Comparison of ENCODE assay signal across 8 mouse cellular contexts in genomic region chr19:10524784-10525105, GRCm38 (mm10). TPM values are rescaled to one million over a fixed set of nuclear protein-coding genes. Genes with fewer than 3 reads are reported as not detected.
DNase-seq lines count a peak whose midpoint lies in the region; ATAC-seq lines count a peak whose summit lies in the region.

No protein-coding gene starts in this region.

- H3K36me3 ChIP-seq in heart, embryonic 16.5 days (ENCODE audit: control insufficient read depth, insufficient read depth) = peaks cover 5% of the 10 kb centered on the region; the same call in 1 of the 2 replicates
- H3K36me3 ChIP-seq in hindbrain, embryonic 11.5 days (ENCODE audit: control insufficient read depth, insufficient read depth, low read length) = no peaks in the 10 kb centered on the region
- H3K36me3 ChIP-seq in midbrain, embryonic 12.5 days = peaks cover 14% of the 10 kb centered on the region

- peak overlapping the region; percentile 100 for H3K9ac ChIP-seq in heart, embryonic 16.5 days (ENCODE audit: low read length)
- H3K9ac ChIP-seq in hindbrain, embryonic 11.5 days (ENCODE audit: low read depth, low read length) = peak overlapping the region; percentile 99
- H3K9ac ChIP-seq in midbrain, embryonic 12.5 days (replicated peaks) = peak overlapping the region; percentile 94

- DNase-seq in heart, adult 11 months = no peak
- DNase-seq in MEL-GATA-1-ER (ENCODE audit: extremely low read depth, low read depth) = peak; percentile 8
- DNase-seq in hindbrain, embryonic 11.5 days (ENCODE audit: low spot score) = no peak
- DNase-seq in thymus, postnatal 36 days = no peak
- no peak for DNase-seq in right cerebral cortex, adult 18-20 months
- no peak for DNase-seq in kidney, postnatal 10 days

- no peak for ATAC-seq in heart, embryonic 16.5 days (replicated peaks; ENCODE audit: extremely low read depth, insufficient read depth, low FRiP score)
- ATAC-seq in hindbrain, embryonic 11.5 days (ENCODE audit: low FRiP score) = no peak
- ATAC-seq in midbrain, embryonic 12.5 days (ENCODE audit: low FRiP score, low read depth) = no peak

- peak overlapping the region; percentile 68 for H3K4me2 ChIP-seq in heart, embryonic 16.5 days (ENCODE audit: low read depth, low read length)
- H3K4me2 ChIP-seq in hindbrain, embryonic 11.5 days (replicated peaks; ENCODE audit: low read depth, low read length) = peak overlapping the region; percentile 63
- peak overlapping the region; percentile 67 for H3K4me2 ChIP-seq in midbrain, embryonic 12.5 days (replicated peaks)

- H3K9me3 ChIP-seq in heart, embryonic 16.5 days (replicated peaks; ENCODE audit: control insufficient read depth, low read length) = no peaks in the 10 kb centered on the region
- no peaks in the 10 kb centered on the region for H3K9me3 ChIP-seq in hindbrain, embryonic 11.5 days (ENCODE audit: control insufficient read depth, low read length)
- H3K9me3 ChIP-seq in midbrain, embryonic 12.5 days = no peaks in the 10 kb centered on the region

- no peaks in the 10 kb centered on the region for H3K27me3 ChIP-seq in heart, embryonic 16.5 days (ENCODE audit: control insufficient read depth, insufficient read depth, low read length)
- H3K27me3 ChIP-seq in hindbrain, embryonic 11.5 days (ENCODE audit: control insufficient read depth, insufficient read depth, low read length) = no peaks in the 10 kb centered on the region
- no peaks in the 10 kb centered on the region for H3K27me3 ChIP-seq in midbrain, embryonic 12.5 days

- H3K27ac ChIP-seq in heart, embryonic 16.5 days (ENCODE audit: low read length) = peak overlapping the region; percentile 99
- H3K27ac ChIP-seq in hindbrain, embryonic 11.5 days (ENCODE audit: low read depth, low read length) = peak overlapping the region; percentile 98
- peak overlapping the region; percentile 97 for H3K27ac ChIP-seq in midbrain, embryonic 12.5 days (replicated peaks)

- H3K4me1 ChIP-seq in heart, embryonic 16.5 days (ENCODE audit: control insufficient read depth, insufficient read depth, low read length) = peaks cover 14% of the 10 kb centered on the region
- H3K4me1 ChIP-seq in hindbrain, embryonic 11.5 days (replicated peaks; ENCODE audit: control insufficient read depth, insufficient read depth, low read length) = no peaks in the 10 kb centered on the region; the same call in 1 of the 2 replicates
- peaks cover 17% of the 10 kb centered on the region for H3K4me1 ChIP-seq in midbrain, embryonic 12.5 days

- peak overlapping the region; percentile 96 for H3K4me3 ChIP-seq in heart, embryonic 16.5 days (ENCODE audit: low read length)
- H3K4me3 ChIP-seq in hindbrain, embryonic 11.5 days (ENCODE audit: low read depth, low read length) = peak overlapping the region; percentile 98
- H3K4me3 ChIP-seq in midbrain, embryonic 12.5 days = peak overlapping the region; percentile 97

- under 1% methylated on average over 19 of the region's 19 CpGs for WGBS in heart, embryonic 16.5 days
- 1% methylated on average over 19 of the region's 19 CpGs for WGBS in hindbrain, embryonic 11.5 days
- under 1% methylated on average over 19 of the region's 19 CpGs for WGBS in midbrain, embryonic 12.5 days

RNA-seq across cellular contexts. Expression of gene Cpsf7, which starts 0.3 kb away (rescaled TPM):
- polyA plus RNA-seq in heart, embryonic 16.5 days (2015; fragmentation: Nextera tagmentation; extraction: Ambion mirVana) = 27.7 and 33.1 TPM in 2 replicates
- polyA plus RNA-seq in hindbrain, embryonic 11.5 days (2014; fragmentation: Nextera tagmentation; extraction: Ambion mirVana) = 60.9 and 65.4 TPM in 2 replicates
- polyA plus RNA-seq in midbrain, embryonic 12.5 days (2016; fragmentation: Nextera tagmentation; extraction: Ambion mirVana) = 61.8 and 67.6 TPM in 2 replicates

RNA-seq across cellular contexts. Expression of gene Sdhaf2, which starts 1.2 kb away (rescaled TPM):
- 53.6 and 54.6 TPM in 2 replicates for polyA plus RNA-seq in heart, embryonic 16.5 days (2015; fragmentation: Nextera tagmentation; extraction: Ambion mirVana)
- polyA plus RNA-seq in hindbrain, embryonic 11.5 days (2014; fragmentation: Nextera tagmentation; extraction: Ambion mirVana) = 60.9 and 62.6 TPM in 2 replicates
- polyA plus RNA-seq in midbrain, embryonic 12.5 days (2016; fragmentation: Nextera tagmentation; extraction: Ambion mirVana) = 54.8 and 54.9 TPM in 2 replicates

RNA-seq across cellular contexts. Expression of gene Tmem216, which starts 31.3 kb away (rescaled TPM):
- 17.0 and 20.7 TPM in 2 replicates for polyA plus RNA-seq in heart, embryonic 16.5 days (2015; fragmentation: Nextera tagmentation; extraction: Ambion mirVana)
- polyA plus RNA-seq in hindbrain, embryonic 11.5 days (2014; fragmentation: Nextera tagmentation; extraction: Ambion mirVana) = 61.2 and 63.7 TPM in 2 replicates
- polyA plus RNA-seq in midbrain, embryonic 12.5 days (2016; fragmentation: Nextera tagmentation; extraction: Ambion mirVana) = 52.3 and 58.5 TPM in 2 replicates

RNA-seq across cellular contexts. Expression of gene Ppp1r32, which starts 42.0 kb away (rescaled TPM):
- 0.13 and 1.00 TPM in 2 replicates for polyA plus RNA-seq in heart, embryonic 16.5 days (2015; fragmentation: Nextera tagmentation; extraction: Ambion mirVana)
- 1.7 TPM in 2 replicates for polyA plus RNA-seq in hindbrain, embryonic 11.5 days (2014; fragmentation: Nextera tagmentation; extraction: Ambion mirVana)
- 0.27 and 1.1 TPM in 2 replicates for polyA plus RNA-seq in midbrain, embryonic 12.5 days (2016; fragmentation: Nextera tagmentation; extraction: Ambion mirVana)

RNA-seq across cellular contexts. Expression of gene Cyb561a3, which starts 52.2 kb away (rescaled TPM):
- 20.6 and 22.8 TPM in 2 replicates for polyA plus RNA-seq in heart, embryonic 16.5 days (2015; fragmentation: Nextera tagmentation; extraction: Ambion mirVana)
- polyA plus RNA-seq in hindbrain, embryonic 11.5 days (2014; fragmentation: Nextera tagmentation; extraction: Ambion mirVana) = 12.5 and 17.0 TPM in 2 replicates
- polyA plus RNA-seq in midbrain, embryonic 12.5 days (2016; fragmentation: Nextera tagmentation; extraction: Ambion mirVana) = 15.6 and 16.7 TPM in 2 replicates
